Mouse (Mus musculus) cerebellum, adult 11 months (tissue): ENCODE measurements at regions not wholly inside any gene's neighbourhood (a gene's known extent, or its start where the extent isn't known, plus 50 kb on each side); places are given as distances from the start of the nearest gene placed in this dataset.

ENCODE experiments used
- DNase-seq: peaks from one replicate; pipeline ENCODE4 v3.0.0; 2022

GRCm38 (mm10) chr13:37290636-37291035, 54.4 kb upstream of the Ly86 start:
- DNase-seq: no peak

- no peak for DNase-seq
Observed at GRCm38 (mm10) chr13:37288993-37289392, 56.0 kb upstream of the Ly86 start.

GRCm38 (mm10) chr13:37282515-37282914, 62.5 kb upstream of the Ly86 start:
- no peak for DNase-seq

- DNase-seq: no peak
Observed at GRCm38 (mm10) chr13:37279078-37279789, 65.8 kb upstream of the Ly86 start.

GRCm38 (mm10) chr13:37249581-37250461, 95.2 kb upstream of the Ly86 start:
- DNase-seq: no peak

- no peak for DNase-seq
Observed at GRCm38 (mm10) chr13:37248741-37249140, 96.3 kb upstream of the Ly86 start.

GRCm38 (mm10) chr13:37240048-37240447, 105.0 kb upstream of the Ly86 start:
- DNase-seq: no peak

- no peak for DNase-seq
Observed at GRCm38 (mm10) chr13:37237285-37237684, 107.7 kb upstream of the Ly86 start.

GRCm38 (mm10) chr13:37225834-37226233, 119.2 kb upstream of the Ly86 start:
- DNase-seq: no peak

- no peak for DNase-seq
Observed at GRCm38 (mm10) chr13:37220436-37220835, 124.6 kb upstream of the Ly86 start.

- DNase-seq: no peak
Observed at GRCm38 (mm10) chr13:37218596-37218995, 126.4 kb upstream of the Ly86 start.

- no peak for DNase-seq
Observed at GRCm38 (mm10) chr13:37214590-37215282, 130.3 kb upstream of the Ly86 start.

GRCm38 (mm10) chr13:37197136-37197535, 147.1 kb upstream of the F13a1 start:
- no peak for DNase-seq

GRCm38 (mm10) chr13:37195857-37196256, 145.8 kb upstream of the F13a1 start:
- no peak for DNase-seq

GRCm38 (mm10) chr13:37181169-37181787, 131.2 kb upstream of the F13a1 start:
- DNase-seq: no peak

GRCm38 (mm10) chr13:37176526-37176925, 126.5 kb upstream of the F13a1 start:
- DNase-seq: no peak

- DNase-seq: no peak
Observed at GRCm38 (mm10) chr13:37175997-37176396, 126.0 kb upstream of the F13a1 start.

- DNase-seq: no peak
Observed at GRCm38 (mm10) chr13:37158831-37159522, 108.9 kb upstream of the F13a1 start.

- no peak for DNase-seq
Observed at GRCm38 (mm10) chr13:37157808-37158207, 107.8 kb upstream of the F13a1 start.

- DNase-seq: no peak
Observed at GRCm38 (mm10) chr13:37151835-37152516, 101.9 kb upstream of the F13a1 start.

GRCm38 (mm10) chr13:37149961-37150360, 99.9 kb upstream of the F13a1 start:
- DNase-seq: no peak
